Mouse (Mus musculus): ENCODE measurements around the gene Kansl2. TPM values are rescaled to one million over a fixed set of nuclear protein-coding genes. Genes with fewer than 3 reads are reported as not detected.

Kansl2 gene
- polyA plus RNA-seq, 1 experiment from 2014 or later = 95.9 TPM

GRCm38 (mm10) chr15:98491332-98491731, 42.7 kb downstream of the Kansl2 start:
- H3K9ac ChIP-seq = no peak overlapping the region
- no peak for ATAC-seq (ENCODE audit: insufficient number of reproducible peaks, low FRiP score)
- H3K36me3 ChIP-seq = no peaks in the 10 kb centered on the region

GRCm38 (mm10) chr15:98486433-98487021, 47.5 kb downstream of the Kansl2 start:
- H3K27me3 ChIP-seq (replicated peaks) = no peaks in the 10 kb centered on the region
- ATAC-seq (ENCODE audit: insufficient number of reproducible peaks, low FRiP score) = no peak
- H3K4me1 ChIP-seq (replicated peaks) = no peaks in the 10 kb centered on the region
- WGBS = 90% methylated on average over 8 of the region's 8 CpGs
- no peak overlapping the region for H3K4me3 ChIP-seq
- H3K4me2 ChIP-seq = no peak overlapping the region
- no peak overlapping the region for H3K9ac ChIP-seq
- peaks cover 7% of the 10 kb centered on the region for H3K9me3 ChIP-seq (replicated peaks)
- H3K27ac ChIP-seq (ENCODE audit: poor library complexity, severe bottlenecking) = no peak overlapping the region
- no peaks in the 10 kb centered on the region for H3K36me3 ChIP-seq

More at GRCm38 (mm10) chr15:98491332-98491731, 42.7 kb downstream of the Kansl2 start:
- Histone ChIP-seq H3K4me3 (no peak overlapping the region), H3K4me2 (no peak overlapping the region), H3K27ac (ENCODE audit: poor library complexity, severe bottlenecking) (no peak overlapping the region), H3K9me3 (replicated peaks) (peaks cover 7% of the 10 kb centered on the region), H3K4me1 (replicated peaks) (no peaks in the 10 kb centered on the region), H3K27me3 (replicated peaks) (no peaks in the 10 kb centered on the region)
- WGBS = 41% methylated on average over 2 of the region's 2 CpGs

GRCm38 (mm10) chr15:98483907-98484886, 49.9 kb downstream of the Kansl2 start:
- H3K9me3 ChIP-seq (replicated peaks) = peaks cover 7% of the 10 kb centered on the region
- H3K27ac ChIP-seq (ENCODE audit: poor library complexity, severe bottlenecking) = no peak overlapping the region
- no peaks in the 10 kb centered on the region for H3K36me3 ChIP-seq
- no peak overlapping the region for H3K9ac ChIP-seq
- WGBS = 74% methylated on average over 18 of the region's 18 CpGs
- H3K4me1 ChIP-seq (replicated peaks) = no peaks in the 10 kb centered on the region
- no peak for ATAC-seq (ENCODE audit: insufficient number of reproducible peaks, low FRiP score)
- H3K4me2 ChIP-seq = no peak overlapping the region
- no peaks in the 10 kb centered on the region for H3K27me3 ChIP-seq (replicated peaks)
- no peak overlapping the region for H3K4me3 ChIP-seq

GRCm38 (mm10) chr15:98482701-98483100, 51.4 kb downstream of the Kansl2 start, which contains the start of gene Lalba:
Lalba (minus strand) TSS chr15:98482721.
- Histone ChIP-seq H3K36me3 (no peaks in the 10 kb centered on the region), H3K9me3 (replicated peaks) (no peaks in the 10 kb centered on the region), H3K4me3 (no peak within 1 kb of the TSS), H3K27ac (ENCODE audit: poor library complexity, severe bottlenecking) (no peak within 1 kb of the TSS), H3K9ac (no peak within 1 kb of the TSS; the same call in 1 of the 2 replicates), H3K4me1 (replicated peaks) (no peaks in the 10 kb centered on the region), H3K4me2 (no peak within 1 kb of the TSS), H3K27me3 (replicated peaks) (no peaks in the 10 kb centered on the region)
- no peak for ATAC-seq (ENCODE audit: insufficient number of reproducible peaks, low FRiP score)
- 53% methylated on average over 3 of the region's 3 CpGs for WGBS

GRCm38 (mm10) chr15:98479568-98480102, 54.4 kb downstream of the Kansl2 start:
- no peak for ATAC-seq (ENCODE audit: insufficient number of reproducible peaks, low FRiP score)
- no peak overlapping the region for H3K4me2 ChIP-seq
- H3K9ac ChIP-seq = no peak overlapping the region
- WGBS = 73% methylated on average over 7 of the region's 7 CpGs
- no peaks in the 10 kb centered on the region for H3K4me1 ChIP-seq (replicated peaks)
- no peak overlapping the region for H3K27ac ChIP-seq (ENCODE audit: poor library complexity, severe bottlenecking)
- H3K36me3 ChIP-seq = no peaks in the 10 kb centered on the region
- H3K4me3 ChIP-seq = no peak overlapping the region
- no peaks in the 10 kb centered on the region for H3K9me3 ChIP-seq (replicated peaks)
- no peaks in the 10 kb centered on the region for H3K27me3 ChIP-seq (replicated peaks)

GRCm38 (mm10) chr15:98476281-98476680, 57.8 kb downstream of the Kansl2 start:
- no peak for ATAC-seq (ENCODE audit: insufficient number of reproducible peaks, low FRiP score)
- Histone ChIP-seq H3K27ac (ENCODE audit: poor library complexity, severe bottlenecking) (no peak overlapping the region), H3K27me3 (replicated peaks) (peaks cover 9% of the 10 kb centered on the region), H3K9ac (no peak overlapping the region), H3K4me1 (replicated peaks) (no peaks in the 10 kb centered on the region), H3K9me3 (replicated peaks) (no peaks in the 10 kb centered on the region), H3K36me3 (no peaks in the 10 kb centered on the region), H3K4me3 (no peak overlapping the region), H3K4me2 (no peak overlapping the region)
- 79% methylated on average over 5 of the region's 5 CpGs for WGBS

GRCm38 (mm10) chr15:98475382-98475781, 58.7 kb downstream of the Kansl2 start:
- Histone ChIP-seq H3K36me3 (no peaks in the 10 kb centered on the region), H3K4me1 (replicated peaks) (no peaks in the 10 kb centered on the region), H3K27ac (ENCODE audit: poor library complexity, severe bottlenecking) (no peak overlapping the region), H3K4me3 (no peak overlapping the region), H3K9ac (no peak overlapping the region), H3K4me2 (no peak overlapping the region), H3K9me3 (replicated peaks) (no peaks in the 10 kb centered on the region), H3K27me3 (replicated peaks) (peaks cover 10% of the 10 kb centered on the region)
- WGBS = 50% methylated on average over 10 of the region's 10 CpGs
- no peak for ATAC-seq (ENCODE audit: insufficient number of reproducible peaks, low FRiP score)

- 79% methylated on average over 10 of the region's 10 CpGs for WGBS
- H3K36me3 ChIP-seq = no peaks in the 10 kb centered on the region
- no peak overlapping the region for H3K4me2 ChIP-seq
- H3K9me3 ChIP-seq (replicated peaks) = no peaks in the 10 kb centered on the region
- H3K9ac ChIP-seq = no peak overlapping the region
- H3K4me3 ChIP-seq = no peak overlapping the region
- no peak overlapping the region for H3K27ac ChIP-seq (ENCODE audit: poor library complexity, severe bottlenecking)
- H3K4me1 ChIP-seq (replicated peaks) = no peaks in the 10 kb centered on the region
- no peak for ATAC-seq (ENCODE audit: insufficient number of reproducible peaks, low FRiP score)
- H3K27me3 ChIP-seq (replicated peaks) = peaks cover 10% of the 10 kb centered on the region
These were observed 59.1 kb downstream of the Kansl2 start for GRCm38 (mm10) chr15:98474958-98475357.

GRCm38 (mm10) chr15:98471539-98471938, 62.5 kb downstream of the Kansl2 start:
- H3K4me3 ChIP-seq = no peak overlapping the region
- H3K9me3 ChIP-seq (replicated peaks) = 0 out of 2 replicates have a peak, but pooled peaks cover 6% of the 10 kb centered on the region
- H3K9ac ChIP-seq = no peak overlapping the region
- H3K4me1 ChIP-seq (replicated peaks) = no peaks in the 10 kb centered on the region
- H3K27ac ChIP-seq (ENCODE audit: poor library complexity, severe bottlenecking) = no peak overlapping the region
- H3K27me3 ChIP-seq (replicated peaks) = peaks cover 10% of the 10 kb centered on the region
- WGBS = 83% methylated on average over 13 of the region's 13 CpGs
- H3K36me3 ChIP-seq = no peaks in the 10 kb centered on the region
- ATAC-seq (ENCODE audit: insufficient number of reproducible peaks, low FRiP score) = no peak
- no peak overlapping the region for H3K4me2 ChIP-seq

- H3K27ac ChIP-seq (ENCODE audit: poor library complexity, severe bottlenecking) = no peak within 1 kb of the TSS
- no peak within 1 kb of the TSS for H3K4me3 ChIP-seq
- H3K27me3 ChIP-seq (replicated peaks) = peaks cover 15% of the 10 kb centered on the region
- 0 out of 2 replicates have a peak, but pooled peaks cover 6% of the 10 kb centered on the region for H3K9me3 ChIP-seq (replicated peaks)
- 79% methylated on average over 4 of the region's 4 CpGs for WGBS
- ATAC-seq (ENCODE audit: insufficient number of reproducible peaks, low FRiP score) = no peak
- no peak within 1 kb of the TSS for H3K9ac ChIP-seq
- H3K4me1 ChIP-seq (replicated peaks) = no peaks in the 10 kb centered on the region
- H3K4me2 ChIP-seq = no peak within 1 kb of the TSS
- H3K36me3 ChIP-seq = no peaks in the 10 kb centered on the region
These were observed 64.5 kb downstream of the Kansl2 start, which contains the start of gene OR5BS1P for GRCm38 (mm10) chr15:98469596-98469995. OR5BS1P (plus strand) TSS chr15:98469896.

Data from heart, embryonic 12.5 days (tissue).